Mouse (Mus musculus): ENCODE data around the gene Zbtb41. TPM values are rescaled to one million over a fixed set of nuclear protein-coding genes. Genes with fewer than 3 reads are reported as not detected.
"Not testable (repeated sequence)": the region's sequence is repeated elsewhere in the genome, so short reads cannot be mapped to it uniquely, and the experiment has no call there.

The Zbtb41 gene
- polyA plus RNA-seq, 1 experiment from 2014 or later = 3.6 TPM

DNA sequence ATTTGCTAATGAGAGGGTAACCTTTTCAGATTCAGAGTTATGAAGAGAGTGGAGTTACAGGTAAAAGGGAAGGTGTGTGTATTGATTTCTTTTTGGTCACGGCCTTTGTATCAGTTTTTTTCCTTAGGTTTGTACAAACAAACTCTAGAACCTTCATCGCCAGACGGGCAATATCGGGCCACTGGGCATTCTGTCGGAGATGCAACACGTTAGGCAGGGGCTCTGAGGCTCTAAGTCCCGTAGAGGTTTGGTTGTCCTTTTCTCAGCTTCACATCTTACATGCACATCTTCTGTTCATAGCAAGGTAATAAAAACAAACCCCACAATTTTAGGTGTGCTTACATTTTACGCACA is 590 bp upstream of the Zbtb41 start:
- DNase-seq (ENCODE audit: low spot score) (no peak), ATAC-seq (ENCODE audit: low FRiP score, low TSS enrichment) (no peak)
- H3K4me1 ChIP-seq (replicated peaks; ENCODE audit: control insufficient read depth, insufficient read depth) = 0 out of 2 replicates have a peak, but pooled peaks cover 3% of the 10 kb centered on the region
- peak overlapping the region; percentile 91 for H3K4me3 ChIP-seq (ENCODE audit: low read depth, low read length)
- peak overlapping the region; percentile 93; the same call in 1 of the 2 replicates for H3K27ac ChIP-seq (replicated peaks)
- WGBS = 4% methylated on average over 8 of the region's 8 CpGs
- peak overlapping the region; percentile 76 for H3K4me2 ChIP-seq (replicated peaks; ENCODE audit: low read depth)
- H3K9ac ChIP-seq (ENCODE audit: low read length) = peak overlapping the region; percentile 95
- TF ChIP-seq CTCF (IDR thresholded peaks at IDR 0.05; ENCODE audit: low read depth) = no peak
- no peak for TF ChIP-seq EP300 (optimal IDR thresholded peaks at IDR 0.05)
- H3K9me3 ChIP-seq (ENCODE audit: control insufficient read depth, low read length) = no peaks in the 10 kb centered on the region
- H3K36me3 ChIP-seq (ENCODE audit: control insufficient read depth, insufficient read depth, low read length) = no peaks in the 10 kb centered on the region
- no peaks in the 10 kb centered on the region for H3K27me3 ChIP-seq (ENCODE audit: control insufficient read depth, insufficient read depth, low read length)

DNA sequence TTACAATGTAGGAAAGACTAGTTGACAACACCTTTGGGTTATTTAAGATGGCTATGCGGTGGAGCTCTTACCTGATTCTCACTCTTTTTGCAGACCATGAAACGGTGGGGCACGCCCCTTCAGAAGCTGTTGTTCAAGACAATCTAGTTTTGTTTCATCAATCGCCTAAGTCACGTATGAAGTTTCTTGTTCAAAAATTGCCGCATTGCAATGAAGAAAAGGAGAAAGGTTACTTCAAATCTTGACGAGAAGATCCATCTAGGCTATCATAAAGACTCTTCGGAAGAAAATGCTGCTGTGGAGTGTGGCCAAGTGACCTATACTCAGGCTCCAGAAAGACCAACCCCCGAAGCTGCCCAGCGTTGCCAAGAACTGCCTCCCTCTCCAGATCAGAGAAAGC is 853 bp downstream of the Zbtb41 start:
- Histone ChIP-seq H3K36me3 (ENCODE audit: control insufficient read depth, insufficient read depth, low read length) (no peaks in the 10 kb centered on the region), H3K9me3 (ENCODE audit: control insufficient read depth, low read length) (no peaks in the 10 kb centered on the region), H3K4me3 (ENCODE audit: low read depth, low read length) (peak overlapping the region; percentile 91), H3K27me3 (ENCODE audit: control insufficient read depth, insufficient read depth, low read length) (no peaks in the 10 kb centered on the region), H3K4me2 (replicated peaks; ENCODE audit: low read depth) (peak overlapping the region; percentile 76), H3K9ac (ENCODE audit: low read length) (peak overlapping the region; percentile 95), H3K4me1 (replicated peaks; ENCODE audit: control insufficient read depth, insufficient read depth) (0 out of 2 replicates have a peak, but pooled peaks cover 3% of the 10 kb centered on the region), H3K27ac (replicated peaks) (peak overlapping the region; percentile 93)
- peak; percentile 20 for DNase-seq (ENCODE audit: low spot score)
- WGBS = 9% methylated on average over 10 of the region's 10 CpGs
- TF ChIP-seq EP300 (optimal IDR thresholded peaks at IDR 0.05) (no peak), CTCF (IDR thresholded peaks at IDR 0.05; ENCODE audit: low read depth) (no peak)
- no peak for ATAC-seq (ENCODE audit: low FRiP score, low TSS enrichment)

DNA sequence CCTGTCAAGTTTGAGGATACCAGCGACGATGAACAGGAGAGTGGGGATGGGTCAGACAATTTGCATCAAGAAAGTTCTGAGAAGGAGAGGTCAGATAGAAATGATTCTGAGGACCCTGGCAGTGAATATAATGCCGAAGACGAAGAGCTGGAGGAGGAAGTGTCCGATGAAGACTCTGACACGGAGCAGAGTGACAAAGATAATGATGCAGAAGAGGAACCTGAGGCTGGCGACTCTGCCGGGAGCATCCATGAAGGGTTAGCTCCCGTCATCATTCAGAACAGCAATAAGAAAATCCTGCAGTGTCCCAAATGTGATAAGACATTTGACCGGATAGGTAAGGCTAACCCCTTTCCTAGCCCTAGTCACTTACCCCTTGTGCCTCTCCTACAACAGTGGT is 1.8 kb downstream of the Zbtb41 start:
- H3K9ac ChIP-seq (ENCODE audit: low read length) = no peak overlapping the region
- DNase-seq (ENCODE audit: low spot score) (no peak), ATAC-seq (ENCODE audit: low FRiP score, low TSS enrichment) (no peak)
- peak overlapping the region; percentile 91 for H3K4me3 ChIP-seq (ENCODE audit: low read depth, low read length)
- H3K27me3 ChIP-seq (ENCODE audit: control insufficient read depth, insufficient read depth, low read length) = no peaks in the 10 kb centered on the region
- H3K36me3 ChIP-seq (ENCODE audit: control insufficient read depth, insufficient read depth, low read length) = no peaks in the 10 kb centered on the region
- H3K9me3 ChIP-seq (ENCODE audit: control insufficient read depth, low read length) = no peaks in the 10 kb centered on the region
- H3K4me1 ChIP-seq (replicated peaks; ENCODE audit: control insufficient read depth, insufficient read depth) = 0 out of 2 replicates have a peak, but pooled peaks cover 3% of the 10 kb centered on the region
- 54% methylated on average over 10 of the region's 10 CpGs for WGBS
- TF ChIP-seq EP300 (optimal IDR thresholded peaks at IDR 0.05) (no peak), CTCF (IDR thresholded peaks at IDR 0.05; ENCODE audit: low read depth) (no peak)
- peak overlapping the region; percentile 76 for H3K4me2 ChIP-seq (replicated peaks; ENCODE audit: low read depth)
- no peak overlapping the region for H3K27ac ChIP-seq (replicated peaks)

DNA sequence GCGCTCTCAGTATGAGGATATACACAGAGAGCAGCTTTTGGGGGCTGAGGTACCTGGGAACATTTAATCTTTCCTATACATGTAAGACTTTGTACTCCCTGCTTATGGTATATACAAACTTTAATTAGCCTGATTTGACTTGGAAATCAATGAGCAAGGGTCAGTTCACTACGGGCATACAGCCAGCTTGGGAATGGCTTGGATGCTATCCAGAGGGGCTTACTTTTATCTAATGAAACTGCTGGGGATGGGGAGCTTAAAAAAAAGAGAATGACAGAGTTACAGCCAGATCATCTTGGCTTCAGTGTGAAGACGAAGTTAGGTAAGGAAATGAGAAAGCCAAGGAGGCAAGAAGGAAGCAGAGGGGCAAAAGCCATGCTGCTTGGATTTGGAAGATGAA is 2.9 kb downstream of the Zbtb41 start:
- WGBS = 34% methylated on average over 3 of the region's 3 CpGs
- H3K4me1 ChIP-seq (replicated peaks; ENCODE audit: control insufficient read depth, insufficient read depth) = 0 out of 2 replicates have a peak, but pooled peaks cover 3% of the 10 kb centered on the region
- peak overlapping the region; percentile 47 for H3K4me2 ChIP-seq (replicated peaks; ENCODE audit: low read depth)
- H3K9me3 ChIP-seq (ENCODE audit: control insufficient read depth, low read length) = no peaks in the 10 kb centered on the region
- H3K27ac ChIP-seq (replicated peaks) = no peak overlapping the region
- DNase-seq (ENCODE audit: low spot score) (no peak), ATAC-seq (ENCODE audit: low FRiP score, low TSS enrichment) (no peak)
- no peak overlapping the region for H3K9ac ChIP-seq (ENCODE audit: low read length)
- H3K27me3 ChIP-seq (ENCODE audit: control insufficient read depth, insufficient read depth, low read length) = no peaks in the 10 kb centered on the region
- H3K4me3 ChIP-seq (ENCODE audit: low read depth, low read length) = 0 out of 2 replicates have a peak overlapping the region, but pooled peaks have one; percentile 10
- no peaks in the 10 kb centered on the region for H3K36me3 ChIP-seq (ENCODE audit: control insufficient read depth, insufficient read depth, low read length)
- TF ChIP-seq CTCF (IDR thresholded peaks at IDR 0.05; ENCODE audit: low read depth) = no peak
- TF ChIP-seq EP300 (optimal IDR thresholded peaks at IDR 0.05) = no peak

DNA sequence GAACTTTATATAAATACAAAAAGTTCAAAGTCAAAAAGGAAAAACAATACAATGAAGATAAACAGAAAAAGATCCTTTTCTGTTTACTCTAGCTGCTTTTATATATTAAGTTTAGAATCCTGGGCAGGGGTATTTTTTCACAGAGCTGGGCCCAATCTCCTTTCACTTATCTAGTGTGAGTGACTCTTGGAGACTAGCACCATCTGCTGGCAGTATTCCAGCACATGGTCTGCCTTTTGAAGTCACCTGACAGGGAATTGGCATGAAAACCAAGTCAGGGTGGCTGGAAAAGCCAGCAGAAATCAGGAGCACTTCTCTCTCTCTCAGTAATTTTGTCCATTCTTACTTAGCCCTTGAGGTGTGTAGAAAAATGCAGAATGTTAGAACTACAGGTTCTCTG is 16.3 kb downstream of the Zbtb41 start:
- Histone ChIP-seq H3K27ac (replicated peaks) (no peak overlapping the region), H3K36me3 (ENCODE audit: control insufficient read depth, insufficient read depth, low read length) (0 out of 2 replicates have a peak, but pooled peaks cover 9% of the 10 kb centered on the region), H3K4me2 (replicated peaks; ENCODE audit: low read depth) (no peak overlapping the region), H3K9me3 (ENCODE audit: control insufficient read depth, low read length) (no peaks in the 10 kb centered on the region), H3K4me3 (ENCODE audit: low read depth, low read length) (no peak overlapping the region), H3K4me1 (replicated peaks; ENCODE audit: control insufficient read depth, insufficient read depth) (no peaks in the 10 kb centered on the region), H3K27me3 (ENCODE audit: control insufficient read depth, insufficient read depth, low read length) (no peaks in the 10 kb centered on the region), H3K9ac (ENCODE audit: low read length) (no peak overlapping the region)
- TF ChIP-seq EP300 (optimal IDR thresholded peaks at IDR 0.05) (no peak), CTCF (IDR thresholded peaks at IDR 0.05; ENCODE audit: low read depth) (peak; percentile 55)
- DNase-seq (ENCODE audit: low spot score) (peak; percentile 43), ATAC-seq (ENCODE audit: low FRiP score, low TSS enrichment) (no peak)

DNA sequence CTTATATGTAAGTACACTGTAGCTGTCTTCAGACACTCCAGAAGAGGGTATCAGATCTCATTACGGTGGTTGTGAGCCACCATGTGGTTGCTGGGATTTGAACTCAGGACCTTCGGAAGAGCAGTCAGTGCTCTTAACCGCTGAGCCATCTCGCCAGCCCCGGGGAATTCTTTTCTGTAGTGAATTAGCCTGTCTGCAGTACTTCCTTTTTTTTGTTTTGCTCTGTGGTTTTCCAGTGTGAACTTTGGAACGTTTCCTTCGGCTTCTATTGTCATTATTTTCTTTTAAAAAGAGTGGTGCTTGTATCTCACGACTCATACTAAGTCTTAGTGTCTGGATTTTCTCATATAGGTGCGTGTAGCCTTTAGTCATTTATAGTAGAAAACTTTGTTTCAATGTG is 21.0 kb downstream of the Zbtb41 start:
- H3K4me1 ChIP-seq (replicated peaks; ENCODE audit: control insufficient read depth, insufficient read depth); H3K9ac ChIP-seq (ENCODE audit: low read length); H3K27ac ChIP-seq (replicated peaks); H3K36me3 ChIP-seq (ENCODE audit: control insufficient read depth, insufficient read depth, low read length); H3K9me3 ChIP-seq (ENCODE audit: control insufficient read depth, low read length); H3K4me3 ChIP-seq (ENCODE audit: low read depth, low read length); H3K27me3 ChIP-seq (ENCODE audit: control insufficient read depth, insufficient read depth, low read length); DNase-seq (ENCODE audit: low spot score); ATAC-seq (ENCODE audit: low FRiP score, low TSS enrichment); H3K4me2 ChIP-seq (replicated peaks; ENCODE audit: low read depth): not testable (repeated sequence)
- 84% methylated on average over 9 of the region's 9 CpGs for WGBS

Data from stomach, postnatal 0 days (tissue).